Mouse (Mus musculus) gastrocnemius, adult 8-10 months (tissue): ENCODE data around the gene Id3. TPM values are rescaled to one million over a fixed set of nuclear protein-coding genes. Genes with fewer than 3 reads are reported as not detected.

Experiments
- DNase-seq, 2 experiments: peaks; one replicate each; pipeline ENCODE4 v3.0.0; 2022; ENCODE audit warnings: low spot score in 2 of 2
- total RNA-seq, 4 experiments: library from RNA; stranded (reverse); gene quantifications; 2 replicates each; pipeline ENCODE4 v1.2.4; 2022

Id3 gene
- total RNA-seq, 4 experiments from 2014 or later: 8.7 to 16.7 (median 9.6) TPM

- no peak for DNase-seq
Observed at GRCm38 (mm10) chr4:136177612-136178474, 34.5 kb downstream of the Id3 start.

- DNase-seq: no peak
Observed at GRCm38 (mm10) chr4:136178475-136178921, 35.2 kb downstream of the Id3 start.

GRCm38 (mm10) chr4:136179456-136179855 is 36.2 kb downstream of the Id3 start:
- DNase-seq: no peak

- DNase-seq: peak; percentile 73 to 76
Observed at GRCm38 (mm10) chr4:136179998-136180397, 36.7 kb downstream of the Id3 start.

- DNase-seq: peak; percentile 77 to 78
Observed at GRCm38 (mm10) chr4:136180408-136181330, 37.4 kb downstream of the Id3 start.

GRCm38 (mm10) chr4:136181367-136181766 is 38.1 kb downstream of the Id3 start:
- DNase-seq: no peak

GRCm38 (mm10) chr4:136185375-136185774 is 42.1 kb downstream of the Id3 start:
- DNase-seq: peak in 1 of 2 experiments; percentile 45

- DNase-seq: no peak
Observed at GRCm38 (mm10) chr4:136186315-136186714, 43.0 kb downstream of the Id3 start.

GRCm38 (mm10) chr4:136186739-136187472 is 43.6 kb downstream of the Id3 start:
- DNase-seq: no peak

GRCm38 (mm10) chr4:136188973-136189737 is 45.9 kb downstream of the Id3 start:
- DNase-seq: no peak

GRCm38 (mm10) chr4:136189912-136190311 is 46.6 kb downstream of the Id3 start:
- no peak for DNase-seq

GRCm38 (mm10) chr4:136193571-136193970 is 50.3 kb downstream of the Id3 start:
- DNase-seq: no peak

GRCm38 (mm10) chr4:136195029-136195428 is 51.7 kb downstream of the Id3 start:
- no peak for DNase-seq

Other genes with a start within 250 kb of the Id3 start
- under 1 TPM in 3 of 4 experiments, not detected in 1; 0.05 to 0.11 (median 0.07) TPM for gene Cnr2, start 248.1 kb upstream of the Id3 start, total RNA-seq
- 10 to 100 TPM; 14.8 to 28.3 (median 23.6) TPM for gene Fuca1, start 222.8 kb upstream of the Id3 start, total RNA-seq
- gene Hmgcl, start 197.0 kb upstream of the Id3 start, total RNA-seq: 10 to 100 TPM; 39.8 to 44.0 (median 42.0) TPM
- gene Gale, start 179.8 kb upstream of the Id3 start, total RNA-seq: 1 to 10 TPM in 1 of 4 experiments, under 1 TPM in 2, not detected in 1; 0.40 to 1.3 (median 0.72) TPM
- 10 to 100 TPM; 27.0 to 33.7 (median 30.8) TPM for gene Lypla2, start 170.9 kb upstream of the Id3 start, total RNA-seq
- 10 to 100 TPM; 26.9 to 31.9 (median 28.9) TPM for gene Pithd1, start 156.2 kb upstream of the Id3 start, total RNA-seq
- gene Eloa, start 121.7 kb upstream of the Id3 start, total RNA-seq: 10 to 100 TPM; 56.6 to 70.4 (median 62.9) TPM
- gene Rpl11, start 90.1 kb upstream of the Id3 start, total RNA-seq: 100 to 1,000 TPM; 119 to 244 (median 192) TPM
- gene E2f2, start 28.9 kb downstream of the Id3 start, total RNA-seq: 1 to 10 TPM in 3 of 4 experiments, under 1 TPM in 1; 0.85 to 1.7 (median 1.5) TPM
- 1 to 10 TPM in 2 of 4 experiments, under 1 TPM in 2; 0.92 to 1.3 (median 1.1) TPM for gene Asap3, start 62.9 kb downstream of the Id3 start, total RNA-seq
- gene Tcea3, start 104.2 kb downstream of the Id3 start, total RNA-seq: 100 to 1,000 TPM; 380 to 439 (median 413) TPM
- 10 to 100 TPM; 21.2 to 27.1 (median 24.9) TPM for gene Zfp46, start 141.2 kb downstream of the Id3 start, total RNA-seq
- 10 to 100 TPM; 18.3 to 26.7 (median 21.0) TPM for gene Hnrnpr, start 167.4 kb downstream of the Id3 start, total RNA-seq